10 mouse cellular contexts compared by ENCODE assay signal in genomic region chr19:53517370-53518096, GRCm38 (mm10). TPM values are rescaled to one million over a fixed set of nuclear protein-coding genes. Genes with fewer than 3 reads are reported as not detected.
DNase-seq lines count a peak whose midpoint lies in the region; ATAC-seq and TF ChIP-seq lines count a peak whose summit lies in the region.
"Had no signal": no experiment of that assay in that cellular context is flagged by ENCODE, and none has a peak within 500 bp of the region (broad histone marks: within the 10 kb centered on the region; RNA-seq: fewer than 3 reads in every experiment).

No protein-coding gene starts in this region.

- no peak overlapping the region for H3K4me2 ChIP-seq in heart, postnatal 0 days (ENCODE audit: low read depth, low read length)
- no peak overlapping the region for H3K4me2 ChIP-seq in midbrain, embryonic 12.5 days (replicated peaks)
- H3K4me2 ChIP-seq: limb, embryonic 15.5 days had no signal

- no peak for TF ChIP-seq CTCF in heart, postnatal 0 days (IDR thresholded peaks at IDR 0.05; ENCODE audit: low read depth)
- TF ChIP-seq CTCF in MEL (IDR thresholded peaks at IDR 0.05 in 2 of 3, conservative IDR thresholded peaks at IDR 0.05 in 1 of 3; ENCODE audit: control insufficient read depth in 1 of 3, insufficient read depth in 1 of 3, low read depth in 2 of 3, low read length in 3 of 3, poor library complexity in 1 of 3, severe bottlenecking in 1 of 3): no peak

- no peaks in the 10 kb centered on the region for H3K9me3 ChIP-seq in heart, postnatal 0 days (replicated peaks; ENCODE audit: control insufficient read depth, low read length)
- H3K9me3 ChIP-seq in MEL (replicated peaks; ENCODE audit: insufficient read depth, low read length): no peaks in the 10 kb centered on the region
- no peaks in the 10 kb centered on the region for H3K9me3 ChIP-seq in midbrain, embryonic 12.5 days
- H3K9me3 ChIP-seq: limb, embryonic 15.5 days had no signal

- TF ChIP-seq RAD21 in MEL (IDR thresholded peaks at IDR 0.05; ENCODE audit: low read depth, low read length): no peak

- no peak overlapping the region for H3K9ac ChIP-seq in heart, postnatal 0 days (replicated peaks; ENCODE audit: low read depth, low read length)
- H3K9ac ChIP-seq in MEL (ENCODE audit: control insufficient read depth, low read depth, low read length, poor library complexity, severe bottlenecking): no peak overlapping the region
- no peak overlapping the region; the same call in 1 of the 2 replicates for H3K9ac ChIP-seq in midbrain, embryonic 12.5 days (replicated peaks)
- H3K9ac ChIP-seq: limb, embryonic 15.5 days had no signal

- no peak for DNase-seq in heart, postnatal 0 days (ENCODE audit: low spot score)
- no peak for DNase-seq in heart, adult 18-20 months
- no peak for DNase-seq in MEL (ENCODE audit: low read depth, low spot score)
- DNase-seq in cerebellum, adult 9-11 months: peak; percentile 87
- no peak for DNase-seq in urinary bladder, adult 2 months (ENCODE audit: low spot score)
- DNase-seq in right cerebral cortex, adult 2 months (ENCODE audit: low spot score in 2 of 2): no peak
- DNase-seq: B cell, adult 2 months had no signal

- H3K4me3 ChIP-seq in heart, postnatal 0 days (ENCODE audit: low read depth, low read length): no peak overlapping the region
- no peak overlapping the region for H3K4me3 ChIP-seq in MEL (ENCODE audit: control insufficient read depth in 1 of 2, insufficient read depth in 1 of 2, low read depth in 2 of 2, low read length in 2 of 2)
- H3K4me3 ChIP-seq in midbrain, embryonic 12.5 days: no peak overlapping the region
- H3K4me3 ChIP-seq: limb, embryonic 15.5 days had no signal

- 27% methylated on average over 18 of the region's 18 CpGs for WGBS in heart, postnatal 0 days
- 27% methylated on average over 18 of the region's 18 CpGs for WGBS in midbrain, embryonic 12.5 days

- no peak overlapping the region for H3K27ac ChIP-seq in heart, postnatal 0 days (ENCODE audit: low read depth)
- H3K27ac ChIP-seq in MEL (ENCODE audit: control insufficient read depth, low read depth, low read length): no peak overlapping the region
- H3K27ac ChIP-seq in midbrain, embryonic 12.5 days (replicated peaks): no peak overlapping the region
- H3K27ac ChIP-seq: limb, embryonic 15.5 days had no signal

- ATAC-seq in heart, postnatal 0 days (ENCODE audit: insufficient read depth, low read depth): 0 out of 2 replicates have a peak, but pooled peaks have one; percentile 9
- ATAC-seq in midbrain, embryonic 12.5 days (ENCODE audit: low FRiP score, low read depth): peak; percentile 58; the same call in 1 of the 2 replicates
- ATAC-seq in erythroid progenitor cell, adult 5-6 weeks (replicated peaks; ENCODE audit: low FRiP score, poor library complexity, severe bottlenecking): no peak

- no peaks in the 10 kb centered on the region; the same call in 1 of the 2 replicates for H3K79me2 ChIP-seq in MEL (ENCODE audit: control insufficient read depth, insufficient read depth, low read length, poor library complexity)

- H3K4me1 ChIP-seq in heart, postnatal 0 days (ENCODE audit: control insufficient read depth, insufficient read depth): peaks cover 22% of the 10 kb centered on the region
- peaks cover 14 to 33% of the 10 kb centered on the region in 2 experiments for H3K4me1 ChIP-seq in MEL (ENCODE audit: control insufficient read depth in 1 of 2, insufficient read depth in 2 of 2, low read length in 2 of 2)
- peaks cover 3% of the 10 kb centered on the region; the same call in 1 of the 2 replicates for H3K4me1 ChIP-seq in midbrain, embryonic 12.5 days
- H3K4me1 ChIP-seq: limb, embryonic 15.5 days had no signal

- no peaks in the 10 kb centered on the region for H3K36me3 ChIP-seq in heart, postnatal 0 days (replicated peaks; ENCODE audit: control insufficient read depth, insufficient read depth, low read length)
- H3K36me3 ChIP-seq in MEL (ENCODE audit: control insufficient read depth in 1 of 2, insufficient read depth in 2 of 2, low read length in 2 of 2): peaks cover 0 to 28% of the 10 kb centered on the region in 2 experiments; a peak in 2 of 4 replicates
- no peaks in the 10 kb centered on the region for H3K36me3 ChIP-seq in midbrain, embryonic 12.5 days
- H3K36me3 ChIP-seq: limb, embryonic 15.5 days had no signal

- H3K27me3 ChIP-seq in heart, postnatal 0 days (ENCODE audit: control insufficient read depth, insufficient read depth, low read length): no peaks in the 10 kb centered on the region
- H3K27me3 ChIP-seq in MEL (ENCODE audit: control insufficient read depth in 1 of 2, insufficient read depth in 2 of 2, low read length in 2 of 2): no peaks in the 10 kb centered on the region
- H3K27me3 ChIP-seq in midbrain, embryonic 12.5 days: peaks cover 18% of the 10 kb centered on the region
- H3K27me3 ChIP-seq: limb, embryonic 15.5 days had no signal

- TF ChIP-seq EP300 in heart, postnatal 0 days (IDR thresholded peaks at IDR 0.05; ENCODE audit: low read depth): no peak
- no peak for TF ChIP-seq EP300 in MEL (IDR thresholded peaks at IDR 0.05; ENCODE audit: low read depth in 1 of 2, low read length in 2 of 2)

- TF ChIP-seq POLR2A in MEL (IDR thresholded peaks at IDR 0.05; ENCODE audit: control insufficient read depth in 1 of 2, insufficient read depth in 1 of 2, low read depth in 1 of 2, low read length in 2 of 2, poor library complexity in 1 of 2): no peak

TF ChIP-seq in MEL, 35 proteins besides CTCF, POLR2A, EP300 and RAD21:
- no peak for TF ChIP-seq MYB (IDR thresholded peaks at IDR 0.05; ENCODE audit: low read depth, low read length)
- peak; percentile 26; the same call in 1 of the 2 replicates for TF ChIP-seq ZNF384 (IDR thresholded peaks at IDR 0.05; ENCODE audit: low read depth, low read length)

RNA-seq across cellular contexts. Expression of gene Dusp5, which starts 11.4 kb away (rescaled TPM):
- total RNA-seq in heart, postnatal 0 days (2014; rRNA removed; ENCODE audit: low replicate concordance): 15.9 and 20.8 TPM in 2 replicates
- polyA plus RNA-seq in heart, postnatal 0 days (2015; fragmentation: Nextera tagmentation; extraction: Ambion mirVana): 8.0 and 9.6 TPM in 2 replicates
- total RNA-seq in heart, adult 18-20 months (2021): 1 to 10 TPM; 3.3 to 4.2 TPM
- 7.6 and 11.7 TPM in 2 replicates for total RNA-seq in MEL (2012; rRNA removed)
- 10 to 100 TPM in 1 of 2 experiments, not detected in 1; 13.8 TPM for polyA plus RNA-seq in MEL (2012; ENCODE audit: insufficient read depth in 1 of 2, insufficient read length in 2 of 2, low read depth in 1 of 2, low replicate concordance in 2 of 2, missing spikeins in 1 of 2)
- polyA plus RNA-seq in midbrain, embryonic 12.5 days (2016; fragmentation: Nextera tagmentation; extraction: Ambion mirVana): 1.7 and 2.7 TPM in 2 replicates
- 5.6 and 7.3 TPM in 2 replicates for polyA plus RNA-seq in urinary bladder, adult 2 months (2012; rRNA removed)
- total RNA-seq in erythroid progenitor cell, adult 5-6 weeks (2015; ENCODE audit: low replicate concordance): 2.5 and 4.0 TPM in 2 replicates
- 0.90 and 0.91 TPM in 2 replicates for total RNA-seq in erythroid progenitor cell, adult 5-6 weeks (2017; ENCODE audit: low replicate concordance)
